Mouse (Mus musculus): ENCODE measurements around the gene Ube2l6. TPM values are rescaled to one million over a fixed set of nuclear protein-coding genes. Genes with fewer than 3 reads are reported as not detected.

The Ube2l6 gene
- total RNA-seq, 1 experiment from 2014 or later, result 24.7 TPM

DNA sequence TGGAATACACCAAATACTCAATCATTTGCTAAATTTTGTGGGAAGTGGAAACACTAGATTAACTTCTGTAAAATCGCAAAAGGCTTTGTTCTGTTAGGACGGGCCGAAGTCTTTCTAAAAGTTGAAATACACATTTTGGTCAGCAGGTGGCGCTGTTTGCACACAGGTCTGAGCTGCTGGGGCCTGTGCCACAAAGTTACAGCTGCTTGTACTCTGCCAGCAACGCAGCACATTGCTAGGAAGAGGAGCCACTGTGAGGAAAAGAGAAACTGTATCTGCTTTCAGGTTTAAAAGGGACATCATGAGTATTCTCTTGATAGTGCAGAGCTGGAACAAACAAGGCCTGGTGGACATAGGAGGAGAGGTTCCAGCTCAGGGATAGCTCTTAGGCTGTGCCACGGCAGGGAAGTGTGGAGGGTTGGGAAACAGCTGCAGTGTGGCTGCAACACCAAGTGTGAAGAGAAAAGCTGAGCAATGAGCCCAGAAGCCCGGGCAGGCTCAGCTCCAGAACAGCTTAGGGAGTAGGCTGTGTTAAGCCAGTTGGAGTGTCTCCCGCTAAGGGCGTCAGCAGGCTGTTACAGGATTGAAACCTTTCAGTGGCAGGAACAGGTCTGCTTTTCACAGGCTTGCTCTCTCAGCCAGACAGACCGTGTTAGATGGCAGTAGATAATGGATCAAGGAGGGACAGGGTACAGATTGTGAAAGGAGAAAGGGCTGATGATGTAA, 33.2 kb downstream of the Ube2l6 start:
- peak; percentile 62 for ATAC-seq (replicated peaks; ENCODE audit: low read depth, poor library complexity, severe bottlenecking)

DNA sequence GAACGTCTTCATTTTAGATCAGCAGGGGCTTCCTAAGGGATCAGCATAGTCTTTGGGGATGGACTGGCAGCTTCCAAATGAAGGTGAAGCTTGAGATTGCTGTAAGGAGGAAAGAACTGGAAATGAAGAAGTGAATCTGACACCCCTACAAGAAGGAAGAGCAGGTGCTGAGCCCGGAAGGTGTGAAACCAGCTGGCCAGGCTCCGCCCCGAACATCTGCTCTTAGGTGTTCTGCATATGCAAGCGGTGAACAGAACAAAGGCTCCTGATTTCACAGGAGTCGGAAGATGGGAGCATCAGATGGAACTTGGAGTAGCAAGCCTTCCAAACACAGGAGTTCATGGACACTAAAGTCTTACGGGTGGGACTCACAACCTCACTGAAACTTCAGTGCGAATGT, 38.5 kb downstream of the Ube2l6 start:
- ATAC-seq (replicated peaks; ENCODE audit: low read depth, poor library complexity, severe bottlenecking), result no peak

DNA sequence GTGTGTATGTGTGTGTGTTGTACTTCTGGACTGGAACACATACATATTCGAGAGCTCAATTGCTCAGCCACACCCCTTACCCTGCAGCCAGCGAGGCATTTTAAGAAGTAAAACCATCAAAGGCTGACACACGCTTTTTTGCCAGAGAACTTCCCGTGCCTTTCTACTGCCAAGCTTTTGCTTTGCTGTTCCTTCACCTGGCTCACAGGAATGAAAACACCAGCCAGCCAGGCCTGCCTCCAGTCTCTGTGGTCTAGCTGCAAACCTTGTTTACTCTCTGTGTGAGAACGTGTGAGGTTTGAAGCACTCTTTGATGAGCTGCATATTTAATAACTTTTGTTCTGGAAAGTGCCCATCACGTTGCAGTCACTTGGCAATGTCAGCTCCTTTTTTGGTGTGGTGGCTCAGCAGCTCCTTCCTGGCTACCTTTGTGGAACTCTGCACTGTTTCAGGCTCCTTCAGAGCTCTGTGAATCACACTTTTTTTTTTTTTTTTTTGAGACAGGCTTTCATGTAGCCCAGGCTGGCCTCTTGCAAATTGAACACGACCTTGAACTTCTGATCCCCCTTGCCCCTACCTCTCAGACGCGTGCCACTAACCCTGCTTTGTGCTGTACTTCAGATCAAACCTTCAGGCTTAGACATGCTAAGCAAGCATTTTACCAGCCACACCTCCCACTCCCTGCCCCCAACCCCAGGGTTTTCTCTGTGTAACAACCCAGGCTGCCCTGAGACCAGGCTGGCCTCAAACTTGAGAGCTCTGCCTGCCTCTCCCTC, 39.4 kb downstream of the Ube2l6 start:
- ATAC-seq (replicated peaks; ENCODE audit: low read depth, poor library complexity, severe bottlenecking), result no peak

DNA sequence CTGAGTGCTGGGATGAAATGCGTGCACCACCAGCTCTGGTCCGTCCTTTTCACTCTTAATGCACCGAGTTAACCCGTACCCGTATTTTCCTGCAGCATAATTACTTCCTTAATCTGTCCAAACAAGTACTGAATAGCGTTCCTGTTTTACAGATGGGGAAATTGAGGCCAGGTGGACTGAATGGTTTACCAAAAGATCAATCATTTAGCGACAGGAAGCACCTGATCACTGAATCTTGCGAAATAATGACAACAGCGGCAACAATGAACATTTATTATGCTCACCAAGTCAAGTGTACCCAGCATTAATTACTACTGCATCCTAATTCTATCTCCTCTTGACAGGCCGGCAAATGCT, 39.9 kb downstream of the Ube2l6 start, which contains the start of gene Slc43a1:
Gene Slc43a1, plus strand, starts transcription at position 258 of the 357 bp plus-strand sequence.
- ATAC-seq (replicated peaks; ENCODE audit: low read depth, poor library complexity, severe bottlenecking), result no peak

DNA sequence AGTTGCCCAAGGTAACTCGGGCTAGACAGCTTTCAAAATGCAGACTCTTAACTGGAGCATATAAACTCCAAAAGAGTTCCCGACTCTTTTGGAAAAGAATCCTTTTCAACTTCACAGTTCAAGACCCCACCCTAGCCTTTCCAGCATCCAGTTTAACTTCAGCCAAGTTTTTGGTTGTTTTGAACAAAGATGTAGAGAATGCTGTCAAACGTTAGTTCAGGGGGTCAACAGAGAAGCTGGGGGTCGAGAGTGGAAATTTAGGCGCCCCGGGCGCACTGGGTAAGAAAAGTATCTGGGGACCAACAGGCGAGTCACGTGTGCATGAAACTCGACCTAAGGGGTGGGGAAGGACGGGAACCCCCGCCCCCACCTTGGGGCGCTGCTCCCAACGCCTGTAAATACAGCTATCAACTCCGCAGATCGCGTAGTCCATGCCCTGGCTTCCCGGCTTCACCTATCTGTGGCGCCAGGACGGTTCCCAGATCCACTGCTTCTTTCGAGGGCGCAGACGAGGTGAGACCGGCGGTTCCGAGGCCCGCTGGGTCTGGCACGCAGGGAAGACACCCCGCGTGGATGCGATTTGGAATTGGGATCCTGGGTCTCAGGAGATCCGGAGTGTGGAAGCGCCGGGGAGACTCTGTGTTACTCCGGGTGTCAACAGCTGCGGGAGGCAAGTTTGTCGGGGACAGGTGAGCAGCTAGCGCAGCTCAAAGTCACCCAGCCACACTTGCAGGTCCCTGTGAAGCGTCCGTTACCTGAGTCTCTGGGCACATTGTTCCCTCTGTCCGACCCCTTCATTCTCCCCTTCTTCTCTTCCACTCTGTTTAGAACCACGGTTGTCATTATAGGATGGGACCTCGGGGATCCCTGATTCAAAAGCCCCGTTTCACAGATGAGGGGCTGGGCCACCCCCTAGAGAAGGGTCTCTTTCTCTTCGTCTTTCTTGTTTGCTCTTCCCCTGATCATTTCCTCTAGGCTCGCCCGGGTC, 40.7 kb downstream of the Ube2l6 start:
- ATAC-seq (replicated peaks; ENCODE audit: low read depth, poor library complexity, severe bottlenecking), result no peak

DNA sequence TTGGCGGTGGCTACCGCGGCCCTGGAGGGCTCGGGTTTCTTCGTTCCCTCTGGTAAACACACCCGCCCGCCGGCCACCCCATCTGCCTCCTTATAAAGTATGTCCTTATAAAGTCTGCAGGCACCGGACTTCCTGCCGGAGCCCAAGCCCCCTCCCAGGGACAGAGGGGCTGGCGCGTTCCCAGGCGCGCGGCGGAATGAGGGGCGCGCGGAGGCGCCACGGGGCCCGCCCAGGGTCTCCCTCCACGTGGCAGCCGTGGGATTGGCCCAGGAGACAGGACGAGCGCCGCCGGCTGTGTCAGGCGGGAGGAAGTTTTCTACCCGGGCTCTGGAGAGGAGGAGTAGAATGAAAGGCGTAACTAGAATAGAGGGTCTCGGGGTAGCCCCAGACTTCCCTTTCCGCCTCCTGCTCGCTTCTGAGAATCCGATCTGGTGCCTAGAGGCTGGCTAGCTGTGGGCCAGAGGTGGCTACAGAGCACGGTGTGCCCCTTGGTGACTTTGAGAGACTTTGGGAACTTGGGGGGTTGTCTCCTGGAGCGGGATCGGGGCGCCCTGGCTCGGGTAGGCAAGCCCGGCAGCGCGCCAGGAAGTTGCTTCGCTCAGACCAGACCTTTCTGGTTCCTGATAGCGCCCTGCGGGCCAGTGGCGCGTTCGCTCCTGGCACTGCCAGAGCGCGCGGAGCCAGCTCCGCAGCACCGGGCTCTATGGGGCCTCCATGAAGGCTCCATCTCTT, 41.6 kb downstream of the Ube2l6 start:
- ATAC-seq (replicated peaks; ENCODE audit: low read depth, poor library complexity, severe bottlenecking), result peak; percentile 73

DNA sequence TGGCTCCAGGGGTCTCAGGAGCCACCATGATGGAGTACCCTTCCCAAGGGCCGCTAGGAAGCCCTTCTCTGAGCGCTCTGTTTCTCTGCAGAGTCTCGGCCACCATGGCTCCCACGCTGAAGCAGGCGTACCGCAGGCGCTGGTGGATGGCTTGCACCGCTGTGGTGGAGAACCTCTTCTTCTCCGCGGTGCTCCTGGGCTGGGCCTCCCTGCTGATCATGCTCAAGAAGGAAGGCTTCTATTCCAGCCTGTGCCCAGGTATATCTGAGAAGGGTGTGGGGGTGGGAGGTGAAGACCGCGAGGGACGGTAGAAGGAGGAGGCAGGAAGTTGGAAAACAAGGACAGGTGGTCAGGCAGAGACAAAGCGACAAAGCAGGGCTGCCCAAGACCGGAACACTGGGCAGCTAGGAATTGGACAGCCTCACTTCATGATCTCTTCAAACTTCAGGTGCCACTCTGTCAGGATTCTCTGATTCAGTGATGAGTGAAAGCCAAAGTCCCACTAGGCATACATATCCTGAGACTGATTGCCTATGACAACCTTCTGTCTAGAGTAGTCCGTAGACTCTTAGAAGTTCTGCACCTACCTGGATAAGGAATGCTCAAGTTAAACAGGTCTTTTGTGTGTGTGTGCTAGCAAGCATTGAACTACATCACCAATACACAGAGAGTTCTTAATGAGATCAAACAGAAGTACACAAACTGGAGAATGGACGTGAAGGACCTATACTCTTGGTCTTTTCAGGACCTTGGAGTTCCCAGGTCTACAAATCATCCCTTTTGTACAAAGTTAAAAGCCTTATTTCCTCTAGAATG, 42.3 kb downstream of the Ube2l6 start:
- peak; percentile 16 for ATAC-seq (replicated peaks; ENCODE audit: low read depth, poor library complexity, severe bottlenecking)

DNA sequence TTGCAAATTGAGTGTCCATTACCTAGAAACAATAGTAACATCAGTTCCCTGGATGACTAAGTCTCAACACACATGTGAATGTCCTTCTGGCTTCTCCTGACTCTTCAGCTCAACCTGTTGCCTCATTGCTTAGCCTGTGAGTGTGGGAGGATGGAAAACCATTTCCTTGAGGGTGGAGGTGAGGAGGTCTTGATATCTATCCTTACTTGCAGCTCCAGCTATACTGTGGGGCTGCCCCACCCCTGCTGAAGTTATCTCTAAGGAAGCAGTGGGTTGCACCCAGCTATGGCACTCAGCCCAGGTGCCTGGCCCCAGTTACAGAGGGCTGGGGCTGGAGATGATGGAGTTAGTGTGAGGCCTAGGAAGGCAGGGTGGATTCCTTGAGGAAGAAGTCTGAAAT, 43.3 kb downstream of the Ube2l6 start:
- ATAC-seq (replicated peaks; ENCODE audit: low read depth, poor library complexity, severe bottlenecking), result peak; percentile 57

DNA sequence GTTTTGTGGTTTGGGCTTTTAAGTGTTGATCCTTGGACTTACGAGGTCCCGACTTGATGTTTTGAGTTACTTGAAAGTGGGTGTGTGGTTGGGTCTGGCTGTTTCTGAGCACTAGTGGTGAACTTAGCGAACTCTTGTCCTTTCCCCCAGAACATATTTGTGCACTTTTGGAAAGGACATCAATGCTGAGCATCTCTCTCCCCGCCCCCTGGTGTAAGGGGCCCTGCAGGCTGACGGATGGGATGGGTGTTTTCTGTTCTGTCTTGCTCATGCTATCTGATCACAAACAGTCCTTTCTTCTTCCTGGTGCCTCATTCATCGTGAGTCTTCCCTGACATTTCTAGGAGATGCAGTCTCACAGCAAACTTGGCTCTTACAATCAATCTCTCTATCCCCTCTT, 45.0 kb downstream of the Ube2l6 start:
- no peak for ATAC-seq (replicated peaks; ENCODE audit: low read depth, poor library complexity, severe bottlenecking)

DNA sequence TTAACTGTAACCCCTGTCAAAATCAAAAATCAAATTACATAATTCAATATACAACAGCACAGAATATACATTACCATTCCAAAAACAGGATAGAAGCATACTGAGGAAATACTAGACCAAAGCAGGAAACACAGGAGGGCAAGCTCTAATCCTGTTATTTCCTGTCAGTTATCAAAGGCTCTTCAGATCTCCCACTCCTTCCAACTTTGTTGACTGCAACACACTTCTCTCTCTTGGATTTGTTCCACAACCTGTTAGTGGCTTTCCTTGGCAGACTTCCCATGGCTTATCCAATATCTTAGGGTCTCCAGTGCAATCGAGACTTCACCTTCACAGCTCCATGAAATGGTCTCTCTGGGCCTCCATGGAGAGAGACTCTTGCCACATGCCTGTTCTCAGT, 46.6 kb downstream of the Ube2l6 start:
- ATAC-seq (replicated peaks; ENCODE audit: low read depth, poor library complexity, severe bottlenecking), result no peak

DNA sequence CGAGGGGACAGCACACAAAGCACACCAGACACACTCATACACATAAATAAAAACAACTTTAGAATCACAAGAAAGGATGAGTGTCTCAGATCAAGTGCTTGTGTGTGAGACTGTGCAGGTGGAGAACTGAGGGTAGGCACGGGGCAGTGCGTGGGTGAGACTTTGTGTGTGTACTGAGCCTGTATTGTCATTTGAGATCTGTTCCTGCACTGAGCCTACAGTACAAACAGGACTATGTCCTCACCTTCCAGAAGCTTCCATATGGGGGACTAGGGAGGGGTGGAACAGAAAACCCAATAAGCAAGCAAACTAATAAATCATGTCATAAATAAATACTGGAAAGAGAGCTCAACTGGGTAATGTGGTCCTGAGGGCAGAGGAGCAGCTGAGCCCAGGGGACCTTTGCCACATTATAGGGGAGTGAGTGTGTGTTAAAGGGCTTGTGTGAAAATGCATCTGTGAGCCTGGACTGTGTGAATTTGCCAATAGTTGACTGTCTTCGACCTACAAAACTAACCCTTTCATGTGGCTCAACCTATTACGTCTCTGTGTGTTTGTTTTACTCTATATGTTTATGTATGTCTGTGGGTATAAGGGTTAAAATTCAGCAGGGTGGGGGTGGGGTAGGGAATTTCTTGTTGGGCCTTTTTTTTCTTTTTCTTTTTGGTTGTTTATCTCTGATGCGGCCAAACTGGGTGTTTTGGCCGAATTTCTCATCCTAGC, 51.9 kb downstream of the Ube2l6 start:
- no peak for ATAC-seq (replicated peaks; ENCODE audit: low read depth, poor library complexity, severe bottlenecking)

DNA sequence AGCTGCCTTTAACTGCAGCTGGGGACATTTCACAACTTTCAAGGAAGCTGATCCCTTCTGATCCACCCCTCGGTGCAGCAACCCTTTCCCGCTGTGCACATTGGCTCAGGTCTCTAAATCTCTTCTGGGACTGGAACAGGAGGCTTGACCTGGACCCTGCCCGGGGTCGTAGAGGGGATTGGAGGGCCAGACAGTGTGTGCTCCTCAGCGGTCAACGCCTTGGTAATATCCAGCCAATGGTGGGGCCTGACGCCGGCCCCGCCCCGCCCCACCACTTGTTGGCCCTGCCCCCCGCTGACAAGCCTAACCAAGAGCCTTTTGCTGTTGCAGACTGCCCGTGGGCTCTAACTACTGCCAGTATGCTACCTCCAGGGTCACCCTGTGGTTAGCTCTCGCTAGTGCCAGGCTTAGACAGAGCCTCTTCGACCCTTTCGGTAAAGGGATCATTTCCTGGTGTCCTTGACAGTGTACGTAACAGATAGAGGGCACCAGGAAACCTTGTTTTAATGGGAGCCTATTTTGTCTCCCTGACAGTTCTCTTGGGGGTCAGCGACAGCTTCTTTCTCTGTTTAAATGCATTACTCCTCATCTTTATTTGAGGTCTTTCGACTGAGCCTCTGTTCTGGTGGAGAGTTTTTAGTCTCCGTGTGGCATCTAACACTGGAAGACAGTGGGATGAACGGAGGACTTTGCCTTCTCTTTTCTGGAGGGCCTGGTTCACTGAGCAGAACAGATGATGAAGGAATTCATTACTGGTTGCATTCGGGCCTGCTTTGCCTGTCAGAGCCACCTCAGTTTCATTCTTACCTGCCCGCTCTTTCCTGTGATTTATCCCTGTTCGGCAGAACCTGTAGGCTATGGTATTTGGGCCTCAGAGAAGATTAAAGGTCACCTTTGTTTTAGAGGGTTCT, 52.8 kb downstream of the Ube2l6 start:
- no peak for ATAC-seq (replicated peaks; ENCODE audit: low read depth, poor library complexity, severe bottlenecking)

DNA sequence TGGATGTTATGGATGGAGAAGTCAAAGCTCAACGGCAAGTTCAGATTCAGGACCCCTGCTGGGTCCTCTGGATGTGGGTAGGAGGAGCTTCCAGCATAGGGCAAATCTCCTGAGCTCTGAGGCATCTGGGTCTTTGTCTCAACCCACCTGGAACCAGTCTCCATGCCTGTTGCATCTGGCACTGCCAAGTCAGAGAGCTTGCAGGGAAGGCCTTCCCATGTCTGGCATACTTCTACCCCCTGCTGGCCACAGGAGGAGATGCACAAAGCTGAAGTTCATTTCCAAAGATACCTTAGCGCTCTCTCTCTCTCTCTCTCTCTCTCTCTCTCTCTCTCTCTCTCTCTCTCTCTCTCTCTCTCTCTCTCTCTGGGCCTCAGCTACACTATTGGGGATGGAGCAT, 57.1 kb downstream of the Ube2l6 start:
- peak; percentile 93 for ATAC-seq (replicated peaks; ENCODE audit: low read depth, poor library complexity, severe bottlenecking)

DNA sequence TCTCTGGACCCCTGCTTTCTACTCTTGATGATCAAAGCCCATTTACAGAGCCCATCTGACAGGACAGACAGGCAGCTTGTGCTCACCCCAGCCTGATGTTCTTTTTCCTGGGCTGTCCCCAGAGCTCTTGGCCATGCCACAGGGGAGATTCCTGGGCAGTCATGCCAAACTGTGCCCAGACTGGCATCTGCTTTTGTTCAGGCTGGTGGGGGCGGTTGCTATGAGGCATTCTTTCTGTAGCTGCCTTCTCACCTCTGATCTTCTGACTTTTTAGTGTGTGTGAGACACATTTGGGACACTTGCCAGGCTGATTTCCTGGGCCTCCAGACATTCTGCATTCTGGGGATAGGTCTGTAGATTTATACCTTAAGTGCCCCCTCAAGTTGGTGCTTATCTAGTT, 59.9 kb downstream of the Ube2l6 start:
- no peak for ATAC-seq (replicated peaks; ENCODE audit: low read depth, poor library complexity, severe bottlenecking)
